Mouse (Mus musculus) frontal cortex, postnatal 14 days (tissue): ENCODE results near the gene Rpl12.

ENCODE experiments used
- DNase-seq, 2 experiments: peaks; one replicate each; pipeline ENCODE4 v3.0.0; 2022; ENCODE audit warnings: low spot score in 2 of 2

Rpl12 gene

DNA sequence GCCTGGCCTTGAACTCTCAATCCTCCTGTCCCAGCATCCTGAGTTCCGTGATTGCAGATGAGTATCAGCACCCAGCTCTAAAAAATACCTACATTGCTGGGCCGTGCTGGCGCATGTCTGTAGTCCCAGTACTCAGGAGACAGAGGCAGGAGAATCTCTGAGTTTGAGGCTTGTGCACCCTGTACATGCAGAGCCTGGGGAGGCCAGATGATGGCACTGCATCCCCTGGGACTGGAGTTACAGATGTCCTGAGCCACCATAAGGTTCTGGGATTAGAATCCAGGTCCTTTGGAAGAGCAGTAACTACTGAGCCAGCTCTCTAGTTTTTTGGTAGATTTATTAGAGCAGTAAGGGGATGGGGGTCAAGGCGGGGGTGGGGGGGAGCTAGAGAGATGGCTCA lies 20.9 kb upstream of the Rpl12 start:
- DNase-seq: no peak

DNA sequence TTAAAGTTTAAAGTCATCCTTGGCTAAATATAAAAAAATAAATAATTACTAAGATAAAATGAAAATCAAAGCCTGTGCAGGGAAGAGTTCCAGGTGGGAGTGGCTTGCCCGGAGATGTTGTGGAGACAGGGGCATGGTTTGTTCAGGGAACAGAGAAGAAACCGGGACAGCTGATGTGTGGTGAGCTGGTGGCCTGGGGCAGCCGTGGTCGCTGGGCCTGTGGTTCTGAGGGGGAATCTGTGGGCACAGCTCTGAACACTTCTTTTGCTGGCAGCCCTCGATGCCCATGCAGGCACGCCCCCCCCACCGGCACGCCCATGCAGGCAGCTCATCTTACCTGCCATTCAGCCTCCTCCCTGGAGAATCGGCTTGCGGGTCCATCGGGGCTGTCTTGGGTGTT lies 13.9 kb upstream of the Rpl12 start:
- no peak for DNase-seq

DNA sequence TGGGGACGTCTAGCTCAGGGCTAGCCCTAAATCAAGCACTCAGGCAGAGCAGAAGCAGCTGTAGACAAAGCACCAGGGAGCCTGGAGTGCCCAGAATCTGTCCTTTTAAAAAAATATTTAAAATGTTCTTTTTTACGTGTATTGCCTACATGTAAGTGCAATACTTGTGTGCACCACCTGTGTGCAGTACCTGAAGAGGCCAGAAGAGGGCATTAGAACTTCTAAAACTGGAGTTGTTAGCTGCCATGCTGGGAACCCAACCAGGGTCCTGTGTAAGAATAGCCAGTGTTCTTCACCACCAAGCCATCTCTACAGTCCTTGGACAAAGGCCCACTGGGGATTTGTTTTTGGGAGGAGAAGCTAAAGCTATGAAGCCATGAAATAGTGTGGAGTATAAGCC lies 6.8 kb upstream of the Rpl12 start:
- DNase-seq: no peak

- DNase-seq: no peak
Observed at GRCm38 (mm10) chr2:32957344-32957743, 4.0 kb upstream of the Rpl12 start.

DNA sequence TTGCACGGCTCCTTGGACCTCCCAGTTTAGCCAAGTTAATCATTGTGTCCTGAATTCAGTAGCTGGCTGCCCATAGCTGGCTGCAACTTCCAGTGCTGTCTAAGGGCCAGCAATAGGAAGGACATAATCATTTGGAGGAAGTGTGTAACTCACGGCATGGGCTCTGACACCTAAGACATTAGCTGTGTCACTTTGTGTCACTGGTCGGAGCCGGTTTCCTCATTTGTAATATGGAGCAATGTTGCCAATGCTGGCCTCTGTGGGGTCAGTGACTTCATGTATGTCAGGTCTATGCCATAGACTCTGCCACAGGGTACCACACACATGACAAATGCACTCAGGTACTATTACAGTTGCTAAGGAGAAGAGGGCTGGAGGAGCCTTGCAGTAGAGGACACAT lies 1.1 kb upstream of the Rpl12 start:
- no peak for DNase-seq

DNA sequence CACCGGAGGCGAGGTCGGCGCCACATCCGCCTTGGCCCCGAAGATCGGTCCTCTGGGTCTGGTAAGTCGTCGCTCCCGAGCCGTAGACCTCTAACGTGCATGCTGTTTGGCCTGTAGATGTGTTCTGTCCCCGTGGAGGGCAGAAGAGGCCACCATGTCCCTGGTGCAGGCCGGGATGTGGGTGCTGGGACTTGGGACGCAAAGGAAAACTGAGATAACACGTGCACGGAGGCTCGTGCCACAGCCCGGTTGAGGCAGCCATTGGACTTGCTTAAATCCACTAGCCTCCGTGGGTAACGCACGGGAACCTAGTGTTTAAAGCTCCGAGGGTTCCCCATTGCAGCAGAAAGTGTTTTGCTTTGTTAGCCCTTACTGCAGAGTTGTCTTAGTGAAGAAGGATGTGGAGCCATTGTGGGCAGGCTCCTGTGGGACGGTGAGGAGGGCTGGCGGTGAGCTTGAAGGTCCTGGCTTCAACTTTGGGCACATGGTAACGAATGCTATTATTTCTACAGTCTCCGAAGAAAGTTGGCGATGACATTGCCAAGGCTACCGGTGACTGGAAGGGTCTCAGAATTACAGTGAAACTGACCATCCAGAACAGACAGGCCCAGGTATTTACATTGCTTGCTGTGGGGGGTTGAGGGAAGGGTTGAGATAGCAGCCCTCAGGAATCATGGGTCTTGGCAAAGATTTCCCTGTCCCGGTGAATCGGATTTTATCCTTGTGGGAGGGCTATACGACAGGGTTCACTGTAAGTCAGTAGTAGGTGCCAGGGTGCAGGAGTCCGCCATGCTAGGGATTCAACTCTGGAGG lies 909 bp downstream of the Rpl12 start:
- no peak for DNase-seq

DNA sequence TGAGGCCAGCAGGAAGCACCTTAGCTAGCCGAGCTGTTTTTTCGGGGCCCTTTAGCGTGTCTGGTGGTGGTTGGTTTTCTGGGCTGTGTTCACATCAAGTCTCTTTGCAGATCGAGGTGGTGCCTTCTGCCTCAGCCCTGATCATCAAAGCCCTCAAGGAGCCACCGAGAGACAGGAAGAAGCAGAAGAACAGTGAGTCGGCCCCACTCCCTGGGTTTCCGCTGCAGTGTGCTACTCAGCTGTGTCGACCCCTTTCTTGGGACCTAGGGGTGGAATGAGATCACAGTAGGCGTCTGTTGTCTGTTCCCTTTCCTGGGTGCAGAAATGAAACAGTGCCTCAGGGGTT lies 1.5 kb downstream of the Rpl12 start:
- DNase-seq: no peak

DNA sequence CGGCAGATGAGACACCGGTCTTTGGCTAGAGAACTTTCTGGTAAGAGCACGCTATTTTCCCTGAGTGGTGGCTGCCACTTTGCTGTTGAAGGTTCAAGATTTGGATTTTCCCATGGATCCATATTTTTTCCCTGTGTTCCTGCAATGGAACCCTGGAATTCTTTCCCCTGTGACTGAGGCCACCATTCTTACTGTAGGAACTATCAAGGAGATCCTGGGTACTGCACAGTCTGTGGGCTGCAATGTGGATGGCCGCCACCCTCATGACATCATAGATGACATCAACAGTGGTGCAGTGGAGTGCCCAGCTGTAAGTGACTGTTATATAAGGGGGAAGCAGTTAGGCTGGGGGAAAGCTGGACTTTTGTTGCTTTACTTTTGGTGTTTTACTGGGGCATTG lies 2.2 kb downstream of the Rpl12 start:
- DNase-seq: no peak

DNA sequence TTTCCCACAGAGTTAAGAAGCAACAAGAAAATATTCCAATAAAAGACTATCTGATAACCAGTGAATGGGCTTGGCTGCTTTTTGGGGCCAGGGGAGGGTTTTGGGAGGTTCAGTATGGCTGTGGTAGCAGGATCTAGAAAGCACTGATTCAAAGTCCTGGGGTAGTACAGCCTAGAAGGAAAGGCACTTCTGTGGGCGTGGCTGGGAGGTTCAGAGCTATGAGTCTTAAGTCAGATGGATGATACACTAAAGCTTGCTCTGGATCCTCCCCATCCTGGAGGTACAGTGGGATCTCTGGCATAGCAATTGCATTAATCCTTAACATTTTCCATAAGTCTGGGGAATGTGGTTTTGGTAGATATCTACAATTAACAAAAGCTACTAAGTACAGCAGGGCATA lies 2.6 kb downstream of the Rpl12 start:
- DNase-seq: no peak

GRCm38 (mm10) chr2:32964659-32965457 lies 3.5 kb downstream of the Rpl12 start:
- DNase-seq: no peak

GRCm38 (mm10) chr2:32965511-32966183 lies 4.3 kb downstream of the Rpl12 start:
- no peak for DNase-seq

GRCm38 (mm10) chr2:32966184-32966688 lies 4.9 kb downstream of the Rpl12 start:
- DNase-seq: no peak

DNA sequence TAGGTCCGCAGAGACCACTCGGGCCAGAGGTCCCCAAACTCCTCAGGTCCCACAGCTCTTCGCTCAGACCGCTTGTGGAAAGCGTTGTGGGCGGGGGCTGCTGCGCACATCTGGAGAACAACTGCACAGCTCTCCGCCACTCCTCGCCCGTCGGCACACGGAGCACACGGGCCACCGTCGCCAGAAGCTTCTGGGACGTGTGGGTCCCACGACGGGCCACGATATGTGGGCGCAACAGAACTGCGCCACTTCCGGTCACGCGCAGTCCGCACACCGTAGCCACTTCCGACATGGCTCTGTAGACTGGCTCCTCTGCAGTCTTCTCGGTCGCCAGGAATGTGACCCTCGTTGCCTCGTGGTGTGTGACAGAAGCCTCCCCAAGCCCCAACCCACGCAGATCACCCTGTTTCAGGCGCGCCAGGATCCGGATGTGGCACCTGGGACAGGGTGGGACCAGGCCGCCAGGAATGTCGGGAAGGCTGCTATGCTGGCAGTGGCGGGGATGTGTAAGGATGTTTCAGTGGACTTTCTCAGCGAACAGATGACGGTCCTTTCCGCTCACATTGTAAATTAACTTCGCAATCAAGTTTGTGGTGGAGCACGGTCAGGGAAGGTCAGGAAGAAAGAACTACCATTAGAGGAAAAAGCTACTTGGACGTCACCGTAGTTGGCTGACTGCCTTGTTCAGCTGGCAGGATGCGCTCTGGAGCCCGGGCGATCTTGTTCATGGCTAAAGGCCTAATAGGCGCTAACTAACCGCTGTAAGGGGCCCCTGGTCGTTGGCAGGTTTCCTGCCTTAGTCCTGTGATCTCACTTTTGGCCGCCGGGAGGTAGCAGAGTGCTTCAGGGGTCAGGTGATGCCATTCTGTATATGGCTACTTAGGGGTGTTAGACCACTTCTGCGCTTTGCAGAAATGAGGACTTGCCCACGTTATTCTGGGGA lies 5.6 kb downstream of the Rpl12 start:
- peak; percentile 79 to 83 for DNase-seq

GRCm38 (mm10) chr2:32968024-32968614 lies 6.8 kb downstream of the Rpl12 start:
- no peak for DNase-seq

DNA sequence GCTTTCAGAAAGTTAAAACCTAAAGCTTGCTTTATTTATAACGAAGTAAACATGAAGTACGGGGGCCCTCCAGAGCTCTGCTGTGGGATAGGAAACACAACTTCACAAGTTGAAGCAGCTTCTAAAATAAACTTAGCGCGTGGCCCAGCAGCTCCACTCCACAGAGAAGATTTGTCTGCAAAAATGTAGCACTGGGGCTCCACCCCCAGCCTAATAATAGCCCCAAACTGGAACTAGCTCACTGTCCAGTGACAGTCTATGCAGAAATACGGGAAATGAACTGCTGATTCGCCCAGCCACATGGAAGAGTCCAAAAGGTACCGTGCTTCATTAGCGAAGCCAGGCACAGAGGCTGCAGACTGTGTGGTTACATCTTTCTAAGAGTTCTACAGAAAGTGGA lies 8.0 kb downstream of the Rpl12 start:
- DNase-seq: no peak

- DNase-seq: no peak
Observed at GRCm38 (mm10) chr2:32971235-32971634, 9.9 kb downstream of the Rpl12 start.

GRCm38 (mm10) chr2:32974216-32974615 lies 12.9 kb downstream of the Rpl12 start:
- no peak for DNase-seq

- DNase-seq: no peak
Observed at GRCm38 (mm10) chr2:32977114-32977513, 15.8 kb downstream of the Rpl12 start.

DNA sequence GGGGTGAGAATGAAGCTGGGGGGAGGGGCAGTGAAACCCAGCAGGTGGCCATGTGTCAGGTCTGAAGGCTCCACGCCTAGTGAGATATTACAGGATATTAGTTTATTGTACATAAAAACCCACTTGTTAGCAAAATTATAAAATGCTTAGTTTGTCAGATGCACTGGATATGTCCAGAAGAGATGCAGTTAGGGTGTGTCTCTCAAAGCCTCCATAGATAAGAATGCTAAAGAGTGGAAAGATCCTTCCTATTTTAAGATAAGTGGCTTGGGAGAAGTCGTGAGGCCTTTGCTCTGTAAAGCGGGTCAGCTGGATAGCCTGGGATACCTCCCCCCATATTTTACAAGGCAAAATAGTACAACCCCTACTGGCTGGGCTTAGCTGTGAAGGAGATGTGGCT lies 17.3 kb downstream of the Rpl12 start:
- no peak for DNase-seq

DNA sequence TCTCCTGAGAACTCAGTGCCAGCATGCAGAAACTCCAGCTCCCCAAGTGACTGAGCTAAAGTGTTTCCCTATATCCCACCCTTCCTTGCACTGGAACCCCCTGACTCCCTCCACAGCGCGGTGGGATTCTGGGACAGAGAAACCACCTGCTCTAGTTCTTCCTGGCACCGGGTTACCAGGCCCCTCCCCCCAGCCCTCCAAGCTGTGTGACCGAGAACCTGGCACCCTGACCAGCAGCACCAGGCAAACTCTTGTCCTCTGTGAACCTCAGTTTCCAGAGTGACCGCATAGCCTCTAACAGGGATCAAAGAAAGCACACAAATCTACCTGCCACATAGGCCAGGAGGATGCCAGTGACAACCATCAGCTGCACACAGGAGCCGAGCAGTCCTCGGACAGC lies 18.3 kb downstream of the Rpl12 start:
- DNase-seq: no peak

DNA sequence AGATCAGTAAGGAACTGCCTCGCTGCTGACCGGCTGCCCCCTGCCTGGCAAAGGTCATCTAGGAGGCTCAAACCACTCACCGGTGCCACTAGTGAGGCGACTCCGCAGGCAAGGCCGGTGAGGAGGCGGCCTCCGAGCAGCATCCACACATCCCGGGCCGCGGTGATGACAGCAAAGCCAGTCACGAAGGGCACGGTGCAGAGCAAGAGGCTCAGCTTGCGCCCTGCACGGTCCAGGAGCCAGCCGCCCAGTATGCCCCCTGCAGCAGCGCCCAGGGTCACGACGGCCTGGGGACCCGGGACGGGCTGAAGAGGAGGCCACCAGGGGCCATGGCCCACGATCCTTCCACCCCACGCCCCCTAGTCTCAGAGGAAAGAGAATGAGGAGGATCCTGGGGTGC lies 19.9 kb downstream of the Rpl12 start:
- DNase-seq: no peak
